Mouse (Mus musculus): ENCODE results near the gene AA986860.

The AA986860 gene

GRCm38 (mm10) chr1:130737411-130737881, 5.7 kb downstream of the AA986860 start:
- no peak for DNase-seq

GRCm38 (mm10) chr1:130737916-130738315, 6.1 kb downstream of the AA986860 start:
- DNase-seq, result no peak

DNA sequence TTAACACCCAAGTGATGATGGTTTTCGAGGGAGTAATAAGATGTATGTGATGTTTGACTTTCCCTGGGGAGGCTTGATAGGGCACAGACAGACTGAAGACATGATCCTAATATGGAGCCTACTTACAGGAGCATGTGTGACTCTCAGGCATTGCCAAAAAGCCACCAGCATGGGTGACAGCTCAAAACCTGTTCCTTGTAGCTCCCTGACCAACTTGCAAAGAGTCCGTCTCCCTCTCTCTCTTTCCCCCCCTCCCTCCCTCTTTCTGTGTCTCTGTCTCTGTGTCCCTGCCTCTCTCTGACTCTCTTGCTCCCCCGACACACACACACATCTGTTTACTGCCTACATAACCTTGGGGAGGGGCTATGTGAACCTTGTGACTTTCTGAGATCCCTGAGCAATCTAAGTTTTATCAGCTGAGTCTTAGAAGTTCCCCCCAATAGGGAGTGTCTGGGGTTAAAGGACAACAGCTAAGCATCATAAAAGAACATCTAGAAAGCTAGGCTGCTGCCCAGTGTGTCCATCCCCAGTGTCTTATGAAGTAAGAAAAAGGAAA, 6.9 kb downstream of the AA986860 start:
- no peak for DNase-seq

GRCm38 (mm10) chr1:130739636-130740035, 7.9 kb downstream of the AA986860 start:
- no peak for DNase-seq

DNA sequence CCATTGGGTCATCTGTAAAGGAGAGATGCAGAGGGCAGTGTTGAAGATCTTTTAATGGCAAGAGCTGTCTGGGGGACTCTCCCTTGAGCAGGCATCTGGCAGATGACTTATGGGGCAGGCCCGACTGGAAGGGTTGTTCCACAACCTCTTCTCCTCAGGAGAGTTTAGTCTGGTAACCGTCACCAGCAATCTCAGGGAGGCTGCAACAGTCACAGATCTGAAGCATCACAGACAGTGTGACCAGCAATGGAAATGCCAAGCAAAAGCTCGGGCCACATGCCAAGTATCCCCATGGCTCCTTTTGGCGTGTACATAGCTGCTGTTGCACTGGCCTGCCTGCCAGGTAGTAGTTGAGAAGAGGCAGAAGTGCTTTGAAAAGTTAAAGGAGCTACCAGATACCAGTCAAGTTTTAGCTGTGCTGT, 8.5 kb downstream of the AA986860 start:
- DNase-seq, result no peak

GRCm38 (mm10) chr1:130740781-130741720, 9.3 kb downstream of the AA986860 start:
- no peak for DNase-seq

GRCm38 (mm10) chr1:130742201-130742600, 10.4 kb downstream of the AA986860 start:
- no peak for DNase-seq

- DNase-seq, result no peak
Measured at GRCm38 (mm10) chr1:130743775-130744174, 12.0 kb downstream of the AA986860 start.

DNA sequence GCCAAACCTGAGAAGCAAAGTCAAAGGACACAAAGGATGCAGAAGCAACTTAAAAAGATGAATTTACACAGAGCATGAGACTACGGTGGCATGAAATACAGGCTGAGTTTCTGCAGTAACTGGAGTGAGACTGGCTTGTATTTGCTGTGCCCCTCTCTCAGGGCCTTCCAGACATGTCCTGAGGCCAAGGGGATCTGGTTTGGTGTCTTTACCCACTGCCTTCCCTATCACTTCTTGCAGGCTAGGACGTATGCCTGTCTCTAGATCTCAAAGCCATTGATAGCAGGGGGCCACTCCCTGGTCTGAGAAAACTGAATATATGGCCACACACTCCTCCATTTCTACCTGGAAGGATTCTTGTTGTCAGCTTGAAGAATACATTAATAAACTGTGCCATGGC, 12.4 kb downstream of the AA986860 start:
- no peak for DNase-seq

GRCm38 (mm10) chr1:130744961-130745360, 13.2 kb downstream of the AA986860 start:
- no peak for DNase-seq

DNA sequence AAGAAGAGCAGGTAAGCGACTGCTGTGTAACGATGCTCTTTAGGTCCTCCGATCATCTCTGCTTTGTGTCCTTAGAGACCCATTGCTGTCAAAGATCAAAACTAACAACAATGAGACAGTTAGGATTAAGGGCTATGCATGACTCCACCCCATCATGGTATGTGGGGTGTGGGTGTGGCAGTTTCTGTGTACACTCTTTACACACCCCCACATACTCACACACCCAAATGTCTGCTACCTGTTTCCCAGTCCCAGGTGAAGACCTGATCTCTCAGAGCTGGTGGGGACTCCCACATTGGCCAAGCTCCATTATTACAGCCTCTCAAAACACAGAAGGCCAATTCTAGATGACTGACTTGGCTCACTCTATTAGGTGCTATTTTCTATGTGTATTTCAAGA, 13.8 kb downstream of the AA986860 start:
- DNase-seq, result no peak

DNA sequence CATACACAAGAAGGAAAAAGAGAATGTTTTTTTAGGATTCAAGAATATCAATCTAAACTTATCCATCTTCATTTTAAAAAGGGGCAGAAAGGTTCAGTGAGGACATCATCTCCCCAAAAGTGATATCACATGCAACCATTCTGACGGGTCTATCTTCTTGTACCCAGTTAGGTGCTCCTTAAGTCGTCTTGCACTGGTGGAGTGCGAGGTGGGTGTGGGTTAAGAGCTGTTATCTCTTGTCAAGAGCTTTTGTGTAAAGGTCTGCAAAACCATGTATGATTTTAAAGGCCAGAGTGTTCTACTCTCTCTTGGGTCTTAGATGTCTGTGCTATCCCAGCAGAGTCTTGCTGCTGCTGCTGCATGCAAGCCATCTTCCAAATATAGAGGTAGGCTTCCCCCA, 15.0 kb downstream of the AA986860 start:
- no peak for DNase-seq

- no peak for DNase-seq
Measured at GRCm38 (mm10) chr1:130759689-130760088, 27.9 kb downstream of the AA986860 start.

DNA sequence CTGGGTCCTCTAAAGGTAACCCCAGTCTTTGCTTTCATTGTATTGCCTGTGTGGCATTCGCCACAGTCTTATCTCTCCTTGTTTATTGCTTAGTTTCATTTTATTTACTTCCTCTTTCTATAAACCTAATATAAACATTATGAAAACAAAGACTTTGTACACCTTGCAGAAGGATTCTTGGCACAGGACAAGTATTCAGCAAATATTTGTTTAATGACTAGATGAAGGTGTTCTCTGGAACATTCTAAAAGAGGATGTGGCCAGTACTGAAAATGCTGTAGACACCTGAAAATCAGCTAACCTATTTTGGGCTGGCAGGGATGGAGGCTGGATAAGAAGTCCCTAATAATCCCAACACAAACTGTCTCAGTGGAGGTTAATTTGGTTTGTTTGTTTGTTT, 29.8 kb downstream of the AA986860 start:
- DNase-seq, result no peak

GRCm38 (mm10) chr1:130762045-130762760, 30.4 kb downstream of the AA986860 start:
- DNase-seq, result no peak

- DNase-seq, result no peak
Measured at GRCm38 (mm10) chr1:130764027-130764461, 32.3 kb downstream of the AA986860 start.

DNA sequence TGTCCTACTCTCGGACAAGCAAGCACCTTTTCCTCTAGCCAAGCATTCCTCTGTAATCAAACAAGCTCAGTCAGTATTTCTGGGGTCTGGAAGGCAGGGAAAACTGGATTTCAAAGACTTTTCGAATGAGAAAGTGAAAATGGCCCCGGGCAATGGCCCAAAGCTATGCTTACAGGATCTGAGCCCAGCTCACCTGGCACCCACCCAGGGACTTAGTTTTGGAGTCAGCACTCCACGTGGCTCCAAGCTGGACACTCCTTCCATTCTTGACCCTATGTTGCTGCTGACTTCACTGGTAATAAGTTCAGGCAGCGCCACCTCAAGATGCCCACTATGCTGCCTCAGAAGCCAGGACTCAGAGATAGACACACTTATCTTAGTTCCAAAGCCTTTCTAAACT, 35.3 kb downstream of the AA986860 start:
- DNase-seq, result no peak

- no peak for DNase-seq
Measured at GRCm38 (mm10) chr1:130769925-130770324, 38.1 kb downstream of the AA986860 start.

DNA sequence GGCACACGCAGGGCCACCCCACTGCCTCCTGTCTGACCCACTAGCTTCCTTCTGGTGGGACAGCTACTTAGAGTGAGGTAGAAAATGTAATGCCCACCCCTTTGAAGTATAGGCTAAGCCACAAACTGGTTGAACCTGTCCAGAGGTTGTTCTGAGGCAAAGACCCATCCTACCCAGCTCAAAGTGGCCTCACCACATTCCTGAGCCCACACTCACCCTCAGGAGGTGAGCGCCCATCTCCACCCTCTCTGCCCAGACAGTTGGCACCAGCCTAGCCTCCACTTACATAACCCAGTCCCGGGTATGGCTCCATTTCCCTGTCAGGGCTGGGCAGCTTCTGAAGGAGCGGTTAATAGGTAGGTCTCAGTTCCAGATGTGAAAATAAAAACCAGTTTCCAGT, 38.7 kb downstream of the AA986860 start:
- no peak for DNase-seq

- DNase-seq, result no peak
Measured at GRCm38 (mm10) chr1:130770981-130771494, 39.3 kb downstream of the AA986860 start.

GRCm38 (mm10) chr1:130775234-130775633, 43.5 kb downstream of the AA986860 start:
- DNase-seq, result no peak

DNA sequence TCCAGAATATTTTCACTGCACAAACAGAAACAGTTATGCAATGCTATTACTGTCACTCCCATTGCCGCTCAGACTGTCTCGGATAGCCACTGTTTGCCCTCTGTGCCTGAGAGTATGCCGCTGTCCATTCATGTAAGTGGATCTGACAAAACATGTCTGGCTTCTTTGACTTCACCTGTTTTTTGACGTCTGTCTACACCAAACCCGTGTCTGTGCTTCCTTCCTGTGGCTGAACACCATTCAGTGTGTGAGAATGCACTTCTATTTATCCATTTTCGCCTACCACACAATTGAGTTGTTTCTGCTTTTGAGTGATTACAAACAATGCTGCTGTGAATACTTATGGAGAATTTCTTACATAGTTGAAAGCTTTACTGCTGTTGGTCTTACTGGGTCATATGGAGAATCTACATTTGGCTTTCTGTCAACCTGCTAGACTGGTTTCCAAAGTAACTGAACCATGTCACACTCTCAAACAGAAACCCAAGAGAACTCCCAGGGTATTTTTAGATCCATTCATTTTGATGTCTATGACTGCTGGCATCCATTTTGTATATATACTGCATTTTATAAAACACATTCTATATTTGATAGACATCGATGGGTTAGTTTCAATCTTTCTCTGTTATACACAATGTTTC, 44.0 kb downstream of the AA986860 start:
- DNase-seq, result no peak

DNA sequence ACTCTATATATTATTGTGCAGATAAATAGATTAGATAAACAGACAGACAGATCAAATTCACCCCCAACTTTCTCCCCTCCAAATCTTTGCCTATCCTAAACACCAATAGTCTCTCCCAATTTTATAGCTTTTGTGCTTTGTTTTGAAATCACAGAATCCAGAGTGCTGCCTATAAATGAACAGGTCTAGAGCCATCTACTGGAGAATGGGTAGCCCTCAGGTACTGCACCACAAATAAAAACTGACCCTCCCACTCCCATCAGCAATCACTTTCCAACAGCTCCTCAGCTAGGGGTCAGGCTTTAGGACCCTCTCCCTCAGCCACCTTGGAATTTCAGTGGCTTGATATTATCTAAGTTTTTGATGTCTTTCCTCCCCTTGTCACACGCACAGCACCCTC, 44.9 kb downstream of the AA986860 start:
- no peak for DNase-seq
